Mouse (Mus musculus): ENCODE data around the gene Homer2.

Gene Homer2

GRCm38 (mm10) chr7:81651284-81651683, 56.0 kb downstream of the Homer2 start:
- in situ Hi-C loops (cut with MboI): no loop called here

DNA sequence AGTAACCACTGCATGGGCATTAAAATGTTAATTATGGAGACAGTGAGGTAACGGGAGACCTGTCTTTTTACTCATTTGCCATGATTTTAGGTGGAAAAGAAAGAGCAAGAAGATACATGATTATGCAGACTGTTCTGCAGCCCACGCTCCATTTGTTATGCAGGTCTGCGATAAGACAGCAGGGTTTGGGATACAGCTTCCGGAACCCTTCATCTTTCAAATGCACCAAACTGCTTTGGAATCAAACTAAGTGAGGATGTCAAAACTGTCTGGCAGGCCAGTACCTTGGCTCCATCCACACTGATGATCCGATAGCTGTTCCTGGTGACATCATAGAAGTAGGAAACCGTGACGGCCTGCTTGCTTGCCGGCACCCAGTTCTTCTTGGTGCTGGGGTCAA, 58.1 kb downstream of the Homer2 start:
- in situ Hi-C loops (cut with MboI): no loop called here

DNA sequence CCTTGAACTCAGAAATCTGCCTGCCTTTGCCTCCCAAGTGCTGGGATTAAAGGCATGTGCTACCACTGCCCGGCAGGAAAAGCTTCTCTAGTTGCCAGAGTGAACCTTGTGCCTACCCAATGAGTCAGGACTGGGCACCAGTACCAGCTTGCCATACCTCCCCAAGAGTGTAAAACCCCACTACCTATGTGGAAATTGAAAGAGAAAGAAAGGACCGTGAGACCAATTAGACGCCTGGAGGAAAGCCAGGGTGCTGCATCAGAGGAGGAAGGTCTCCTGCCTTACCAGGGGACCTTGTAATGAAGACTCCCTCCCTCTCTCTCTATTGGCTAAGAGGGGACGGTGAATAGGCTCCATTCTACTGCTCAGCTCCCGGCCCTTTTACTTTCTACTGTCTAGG, 59.4 kb downstream of the Homer2 start:
- in situ Hi-C loops (cut with MboI): no loop called here

DNA sequence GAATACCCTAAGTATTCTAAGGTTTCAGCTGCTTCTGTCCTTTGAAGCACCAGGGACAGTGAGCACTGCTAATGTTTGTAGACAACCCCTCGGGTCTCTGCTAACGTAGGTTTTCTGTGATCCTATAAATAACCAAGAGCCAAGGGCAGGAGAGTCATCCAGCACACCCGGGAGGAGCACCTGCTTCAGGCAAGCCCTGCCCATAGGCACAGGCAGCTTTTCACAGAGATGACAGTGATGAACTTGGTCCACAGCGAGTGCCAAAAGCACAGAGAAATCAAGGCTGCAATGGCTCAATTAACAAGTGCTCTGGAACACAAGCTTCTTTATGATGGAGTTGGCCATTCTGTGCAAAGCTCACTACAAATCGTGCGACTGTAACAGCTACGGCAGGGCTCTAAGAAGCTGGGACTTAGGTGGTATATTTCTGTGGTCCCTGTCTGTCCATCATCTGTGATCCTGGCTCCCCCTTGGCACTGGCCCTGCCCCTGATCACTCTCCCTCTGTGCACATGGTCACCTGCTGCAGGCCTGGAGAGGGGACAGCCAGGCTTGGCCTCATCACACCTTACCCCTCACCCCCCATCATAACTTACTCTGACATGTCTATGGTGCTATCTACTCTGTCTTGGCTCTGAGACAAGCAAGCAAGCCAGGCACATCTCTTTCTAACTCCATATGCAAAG, 62.6 kb downstream of the Homer2 start:
- in situ Hi-C loops (cut with MboI): no loop called here

DNA sequence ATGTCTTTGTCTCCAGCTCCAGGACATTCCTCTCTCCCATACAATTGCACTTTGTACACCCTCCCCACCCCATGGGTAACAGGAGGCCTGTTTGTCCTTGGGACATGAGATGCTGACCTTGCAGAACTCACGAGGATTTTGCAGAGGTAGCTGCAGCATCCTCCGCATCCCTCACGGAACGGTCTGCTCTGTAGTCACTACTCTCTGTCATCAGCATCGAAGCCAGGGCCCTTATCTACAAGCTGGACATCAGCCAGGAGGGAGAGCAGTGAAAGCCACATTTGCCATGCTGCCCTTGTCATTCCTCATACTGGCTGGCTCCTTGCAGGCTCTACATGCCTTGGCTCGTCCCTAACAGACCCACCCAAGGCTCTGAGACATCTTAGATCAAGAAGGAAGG, 66.2 kb downstream of the Homer2 start:
- in situ Hi-C loops (cut with MboI): no loop called here

GRCm38 (mm10) chr7:81632586-81632985, 74.7 kb downstream of the Homer2 start:
- in situ Hi-C loops (cut with MboI): no loop called here

DNA sequence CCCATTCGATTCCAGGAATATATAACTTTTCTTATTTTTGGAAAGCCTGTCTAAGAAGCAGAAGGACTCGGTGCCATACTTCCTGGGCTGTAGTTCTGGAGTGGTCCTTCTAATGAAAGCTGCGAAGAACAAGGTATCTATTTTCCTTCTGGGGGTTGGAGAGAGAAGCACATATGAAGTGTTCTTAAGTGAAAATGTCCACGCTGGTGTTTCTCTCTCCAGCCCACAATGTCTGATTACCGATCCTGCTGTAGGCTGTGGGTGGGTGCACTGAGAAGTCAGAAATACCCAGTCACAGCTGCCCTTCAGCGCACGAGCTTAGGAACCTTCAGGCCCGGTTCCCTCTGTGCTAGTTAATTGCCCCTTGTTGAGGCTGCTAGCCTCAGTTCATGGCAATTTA, 76.1 kb downstream of the Homer2 start:
- in situ Hi-C loops (cut with MboI): no loop called here

DNA sequence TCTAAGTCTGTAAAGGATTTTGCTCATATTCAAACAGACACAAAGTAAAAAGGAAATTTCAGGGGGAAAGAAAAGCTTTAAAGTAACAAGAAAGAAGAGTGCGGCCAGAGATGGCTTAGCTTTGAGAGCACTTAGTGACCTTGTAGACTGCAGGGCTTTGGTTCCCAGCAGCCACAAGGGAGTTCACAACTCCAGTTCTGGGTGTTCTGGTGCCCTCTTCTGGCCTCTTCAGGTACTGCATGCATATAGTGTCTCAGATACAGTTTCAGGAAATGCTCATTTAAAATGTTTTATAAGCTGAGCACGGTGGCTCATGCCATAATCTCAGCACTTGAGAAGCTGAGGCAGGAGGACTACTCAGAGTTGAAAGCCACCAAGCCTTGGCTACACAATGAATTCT, 80.9 kb downstream of the Homer2 start:
- in situ Hi-C loops (cut with MboI): no loop called here

GRCm38 (mm10) chr7:81623767-81624166, 83.6 kb downstream of the Homer2 start:
- in situ Hi-C loops (cut with MboI): no loop called here

GRCm38 (mm10) chr7:81622793-81623192, 84.5 kb downstream of the Homer2 start:
- in situ Hi-C loops (cut with MboI): no loop called here

GRCm38 (mm10) chr7:81615031-81615430, 92.3 kb downstream of the Homer2 start:
- in situ Hi-C loops (cut with MboI): no loop called here

- in situ Hi-C loops (cut with MboI): no loop called here
These were observed 94.3 kb downstream of the Homer2 start for GRCm38 (mm10) chr7:81612856-81613635.

DNA sequence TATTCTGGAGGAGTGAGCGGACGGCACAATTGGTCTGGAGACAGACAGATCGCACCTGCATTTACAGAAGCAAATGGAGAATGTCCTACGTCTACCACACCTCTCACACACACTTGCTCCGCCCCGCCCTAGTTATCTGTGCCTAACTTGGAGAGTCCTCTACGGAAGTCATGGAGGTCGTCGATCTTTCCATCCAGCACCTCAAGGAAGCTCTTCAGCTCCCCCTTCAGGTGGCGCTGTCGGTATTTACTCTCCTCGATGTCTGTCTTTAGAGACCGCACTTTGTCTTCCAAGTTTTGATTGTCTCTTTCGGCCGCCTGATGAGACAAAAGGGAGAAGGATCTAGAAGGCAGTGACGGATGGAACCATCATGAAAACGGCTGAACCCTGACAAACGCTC, 97.2 kb downstream of the Homer2 start:
- in situ Hi-C loops (cut with MboI): no loop called here

DNA sequence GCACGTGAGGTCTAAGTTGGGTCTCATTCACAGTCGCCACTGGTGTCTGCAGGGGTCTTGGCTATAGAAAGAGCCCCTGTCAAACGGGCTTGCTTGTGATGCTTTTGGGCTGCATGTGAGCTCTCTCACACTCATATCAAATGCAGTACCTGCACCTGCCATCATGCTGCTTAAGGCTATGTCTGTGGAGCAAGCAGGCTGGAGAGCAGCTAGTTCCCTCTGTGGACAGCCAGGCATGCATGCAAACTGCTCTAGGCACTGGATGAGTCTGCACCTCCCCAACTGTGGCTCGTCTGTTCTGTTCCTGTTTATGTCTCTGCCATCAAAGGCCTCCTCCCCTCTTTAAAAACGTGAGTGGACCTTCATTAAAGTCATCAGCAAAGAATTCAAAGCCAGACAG, 100.9 kb downstream of the Homer2 start:
- in situ Hi-C loops (cut with MboI): no loop called here

- in situ Hi-C loops (cut with MboI): no loop called here
These were observed 101.8 kb downstream of the Homer2 start for GRCm38 (mm10) chr7:81605489-81605888.

DNA sequence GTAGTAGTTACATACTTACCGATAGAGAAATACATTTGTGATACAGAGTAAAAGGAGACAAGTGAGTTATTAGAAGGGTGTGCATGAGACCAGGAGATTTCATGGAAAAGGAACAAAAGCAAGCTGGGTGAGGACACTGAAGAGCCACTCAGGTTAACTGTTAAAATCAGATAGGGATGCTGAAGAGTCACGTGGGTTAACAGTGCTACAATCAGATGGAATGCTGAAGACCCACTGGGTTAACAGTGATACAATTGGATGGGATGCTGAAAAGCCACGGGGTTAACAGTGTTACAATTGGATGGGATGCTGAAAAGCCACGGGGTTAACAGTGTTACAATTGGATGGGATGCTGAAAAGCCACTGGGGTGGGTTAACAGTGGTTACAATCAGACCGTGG, 102.3 kb downstream of the Homer2 start:
- in situ Hi-C loops (cut with MboI): no loop called here

DNA sequence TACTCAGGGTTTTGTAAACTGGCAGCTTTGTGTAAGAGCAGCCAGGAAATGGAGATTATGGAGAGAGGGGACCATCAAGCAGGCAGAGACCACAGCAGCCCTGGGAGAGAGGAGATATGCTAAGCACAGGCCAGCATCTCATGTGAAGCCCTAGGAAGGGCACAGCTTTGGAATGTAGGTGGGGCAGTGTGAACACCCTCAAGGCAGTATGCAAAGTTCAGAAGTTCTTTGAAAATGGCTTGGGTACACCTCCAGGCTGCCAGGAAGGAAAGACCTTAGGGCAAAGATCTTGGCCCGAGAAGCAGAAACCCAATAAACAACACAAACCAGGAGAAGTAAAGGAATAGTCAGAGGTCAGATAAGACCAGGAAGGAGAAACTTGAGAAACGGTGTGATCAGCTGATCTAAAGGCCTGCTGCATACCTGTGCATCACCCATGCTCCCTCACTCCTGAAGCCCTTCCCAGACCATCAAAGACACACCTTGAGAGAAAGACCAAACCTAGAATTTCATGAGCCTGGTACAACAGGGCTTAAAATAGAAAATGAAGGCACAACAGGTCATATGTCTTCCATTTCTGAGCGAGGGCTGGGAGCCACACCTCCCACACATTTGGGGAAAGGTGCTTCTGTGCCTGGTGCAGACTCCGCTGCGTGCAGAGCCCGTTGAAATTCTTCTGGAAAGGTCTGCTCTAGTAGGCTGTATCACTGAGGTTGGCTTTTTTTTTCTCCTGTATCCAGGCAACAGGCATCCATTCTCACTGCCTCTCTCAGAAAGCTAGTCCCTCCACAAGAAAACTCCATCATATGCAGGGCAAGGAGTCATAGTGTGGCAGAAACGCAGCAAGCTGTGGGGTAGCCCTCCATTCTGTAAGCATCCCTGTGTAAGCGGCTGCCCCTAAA, 107.7 kb downstream of the Homer2 start:
- in situ Hi-C loops (cut with MboI): no loop called here

GRCm38 (mm10) chr7:81597660-81598059, 109.7 kb downstream of the Homer2 start:
- in situ Hi-C loops (cut with MboI): no loop called here

GRCm38 (mm10) chr7:81596086-81596485, 111.2 kb downstream of the Homer2 start:
- in situ Hi-C loops (cut with MboI): no loop called here

GRCm38 (mm10) chr7:81595056-81595455, 112.3 kb downstream of the Homer2 start:
- in situ Hi-C loops (cut with MboI): no loop called here

DNA sequence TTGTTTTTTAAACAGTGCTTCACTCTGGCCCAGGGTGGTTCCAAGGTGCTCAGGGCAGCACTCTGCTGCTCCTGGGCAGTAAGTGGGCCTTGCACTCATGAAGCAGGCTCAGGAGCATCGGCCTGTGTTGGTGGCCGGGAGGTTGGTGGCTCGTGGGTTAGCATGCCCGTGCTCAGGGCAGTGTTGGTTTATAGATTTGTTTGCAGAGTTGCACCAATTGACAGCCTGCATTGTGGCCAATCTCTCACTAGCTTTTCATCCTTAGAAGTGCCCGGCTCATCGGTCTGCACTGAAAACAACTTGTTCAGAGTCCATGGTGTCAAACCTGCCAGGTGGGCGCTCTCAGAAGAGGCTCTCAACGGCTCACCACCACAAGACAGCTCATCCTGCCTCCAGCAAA, 113.9 kb downstream of the Homer2 start:
- in situ Hi-C loops (cut with MboI): no loop called here

- in situ Hi-C loops (cut with MboI): no loop called here
These were observed 114.6 kb downstream of the Homer2 start for GRCm38 (mm10) chr7:81592686-81593085.

DNA sequence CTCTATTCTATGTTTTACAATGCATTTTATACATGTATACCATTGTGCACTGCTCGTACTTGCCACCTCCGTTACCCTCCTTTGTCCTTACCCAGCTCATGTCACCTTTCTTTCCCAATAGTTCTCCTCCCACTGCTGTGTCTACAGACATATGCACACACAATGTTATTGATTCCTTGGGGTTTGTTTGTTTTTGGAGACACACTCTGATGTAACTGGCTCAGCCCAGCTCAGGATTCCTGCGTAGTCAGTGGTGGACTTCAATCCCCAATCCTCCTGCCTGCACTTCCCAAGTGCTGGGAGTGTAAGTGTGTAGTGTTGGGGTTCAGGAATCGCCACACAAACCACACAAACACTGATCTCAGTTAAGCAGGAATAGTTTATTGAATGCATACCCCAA, 120.1 kb downstream of the Homer2 start:
- in situ Hi-C loops (cut with MboI): no loop called here
